Mouse (Mus musculus) limb, embryonic 11.5 days (tissue): ENCODE results near the gene Spata5. TPM values are rescaled to one million over a fixed set of nuclear protein-coding genes. Genes with fewer than 3 reads are reported as not detected.
"Not testable (repeated sequence)": the region's sequence is repeated elsewhere in the genome, so short reads cannot be mapped to it uniquely, and the experiment has no call there.

Source experiments
- ATAC-seq: fragments of 200-750 bp; cut with Nextera tagmentation; 2 replicates; pipeline ENCODE4 v1.8.0; 2017; ENCODE audit warnings: low read depth; ENCODE audit not compliant: insufficient number of reproducible peaks, low FRiP score, low TSS enrichment
- DNase-seq: peaks from one replicate; pipeline ENCODE4 v3.0.0-alpha.2; 2015; ENCODE audit warnings: low spot score
- H3K27ac ChIP-seq: fragments of 300-500 bp; sonication (generic); replicated peaks from 2 replicates; pipeline ENCODE4 v1.5.1; 2014; ENCODE audit warnings: low read depth, mild to moderate bottlenecking, low read length
- H3K27me3 ChIP-seq: fragments of 300-500 bp; sonication (generic); 2 replicates; pipeline ENCODE4 v1.6.1; 2014; ENCODE audit warnings: mild to moderate bottlenecking, low read length, mixed read lengths; ENCODE audit not compliant: control insufficient read depth, insufficient read depth
- H3K36me3 ChIP-seq: fragments of 300-500 bp; sonication (generic); 2 replicates; pipeline ENCODE4 v1.6.1; 2014; ENCODE audit warnings: mild to moderate bottlenecking, low read length, moderate library complexity, mixed read lengths; ENCODE audit not compliant: control insufficient read depth, insufficient read depth
- H3K4me1 ChIP-seq: fragments of 300-500 bp; sonication (generic); 2 replicates; pipeline ENCODE4 v1.6.1; 2014; ENCODE audit warnings: low read length, mixed read lengths; ENCODE audit not compliant: control insufficient read depth, insufficient read depth
- H3K4me2 ChIP-seq: fragments of 300-500 bp; sonication (generic); 2 replicates; pipeline ENCODE4 v1.6.1; 2014; ENCODE audit warnings: low read depth, mild to moderate bottlenecking, moderate library complexity; ENCODE audit not compliant: severe bottlenecking
- H3K4me3 ChIP-seq: fragments of 300-500 bp; sonication (generic); 2 replicates; pipeline ENCODE4 v1.5.1; 2014; ENCODE audit warnings: low read depth, low read length
- H3K9ac ChIP-seq: fragments of 300-500 bp; sonication (generic); 2 replicates; pipeline ENCODE4 v1.6.1; 2014; ENCODE audit warnings: mild to moderate bottlenecking, low read length
- H3K9me3 ChIP-seq: fragments of 300-500 bp; sonication (generic); 2 replicates; pipeline ENCODE4 v1.6.1; 2016; ENCODE audit warnings: low read length; ENCODE audit not compliant: control insufficient read depth
- WGBS: fragments of 180-500 bp; shearing (Covaris S2); extraction: QIAGEN DNeasy Blood & Tissue Kit; methylation state at CpG from one replicate; pipeline ENCODE4 v1.1.7; 2014; 5-methylcytosine and 5-hydroxymethylcytosine counted together
- polyA plus RNA-seq: library from polyadenylated mRNA; unstranded; fragments of >200 nt; fragmentation: Nextera tagmentation; extraction: Ambion mirVana; gene quantifications from 2 replicates; pipeline ENCODE4 v1.2.1, GENCODE M21; 2014

Gene Spata5
- polyA plus RNA-seq, 1 experiment from 2014 or later: 51.4 TPM

- not testable (repeated sequence) for H3K27ac ChIP-seq, DNase-seq, H3K36me3 ChIP-seq, H3K27me3 ChIP-seq, H3K4me2 ChIP-seq, H3K9ac ChIP-seq, H3K4me3 ChIP-seq, H3K4me1 ChIP-seq, H3K9me3 ChIP-seq, ATAC-seq
- WGBS: 93% methylated on average over 14 of the region's 14 CpGs
Observed at GRCm38 (mm10) chr3:37599641-37600040, 179.9 kb downstream of the Spata5 start.

DNA sequence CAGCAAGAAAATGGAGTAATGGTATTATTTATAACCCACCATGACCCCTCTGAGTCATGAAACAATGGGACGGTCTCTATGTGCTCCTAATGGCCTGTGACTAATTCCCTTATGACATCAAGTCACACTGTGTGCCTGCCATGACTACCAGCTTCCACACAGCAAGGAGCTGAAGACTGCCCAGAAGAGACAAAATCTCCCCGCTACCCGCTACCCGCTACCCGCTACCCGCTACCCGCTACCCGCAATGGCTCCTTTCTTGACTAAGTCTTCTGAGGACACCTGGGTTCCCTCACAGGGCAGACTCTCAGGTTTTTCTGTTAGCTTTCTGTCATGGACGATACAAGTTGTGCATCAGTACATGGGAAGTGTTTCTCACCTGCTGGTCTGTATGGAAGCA lies 182.7 kb downstream of the Spata5 start:
- H3K27me3 ChIP-seq: no peaks in the 10 kb centered on the region
- no peak overlapping the region for H3K9ac ChIP-seq
- DNase-seq: no peak
- whole genome bisulfite sequencing: 96% methylated on average over 9 of the region's 9 CpGs
- H3K4me1 ChIP-seq: no peaks in the 10 kb centered on the region
- H3K4me2 ChIP-seq: no peak overlapping the region
- no peak overlapping the region for H3K27ac ChIP-seq
- ATAC-seq: no peak
- H3K4me3 ChIP-seq: no peak overlapping the region
- H3K9me3 ChIP-seq: no peaks in the 10 kb centered on the region
- no peaks in the 10 kb centered on the region for H3K36me3 ChIP-seq

GRCm38 (mm10) chr3:37602890-37603289 lies 183.2 kb downstream of the Spata5 start:
- no peak overlapping the region for H3K9ac ChIP-seq
- no peaks in the 10 kb centered on the region for H3K4me1 ChIP-seq
- no peaks in the 10 kb centered on the region for H3K36me3 ChIP-seq
- H3K27ac ChIP-seq: no peak overlapping the region
- no peak for ATAC-seq
- H3K4me2 ChIP-seq: no peak overlapping the region
- H3K4me3 ChIP-seq: no peak overlapping the region
- no peaks in the 10 kb centered on the region for H3K9me3 ChIP-seq
- 83% methylated on average over 7 of the region's 7 CpGs for WGBS
- no peak for DNase-seq
- no peaks in the 10 kb centered on the region for H3K27me3 ChIP-seq

DNA sequence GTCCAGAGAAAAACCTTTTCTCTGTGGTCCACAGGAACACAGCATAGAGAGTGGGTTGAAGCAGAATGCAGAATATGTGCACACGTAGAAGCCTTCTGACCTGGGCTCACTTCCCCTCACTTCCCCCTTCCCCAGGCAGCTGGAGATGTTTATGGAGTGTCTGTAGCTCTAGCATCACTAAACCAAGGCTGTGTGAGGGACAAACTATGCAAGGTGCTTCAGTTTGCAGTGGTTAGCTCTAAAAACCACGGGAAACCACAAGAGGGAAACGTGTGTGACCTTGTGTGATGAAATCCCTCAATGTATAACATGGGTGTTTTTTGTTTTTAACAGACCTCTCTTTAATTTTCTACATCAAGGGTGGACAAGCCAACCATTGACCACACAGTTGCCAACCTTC lies 183.8 kb downstream of the Spata5 start:
- no peaks in the 10 kb centered on the region for H3K9me3 ChIP-seq

DNA sequence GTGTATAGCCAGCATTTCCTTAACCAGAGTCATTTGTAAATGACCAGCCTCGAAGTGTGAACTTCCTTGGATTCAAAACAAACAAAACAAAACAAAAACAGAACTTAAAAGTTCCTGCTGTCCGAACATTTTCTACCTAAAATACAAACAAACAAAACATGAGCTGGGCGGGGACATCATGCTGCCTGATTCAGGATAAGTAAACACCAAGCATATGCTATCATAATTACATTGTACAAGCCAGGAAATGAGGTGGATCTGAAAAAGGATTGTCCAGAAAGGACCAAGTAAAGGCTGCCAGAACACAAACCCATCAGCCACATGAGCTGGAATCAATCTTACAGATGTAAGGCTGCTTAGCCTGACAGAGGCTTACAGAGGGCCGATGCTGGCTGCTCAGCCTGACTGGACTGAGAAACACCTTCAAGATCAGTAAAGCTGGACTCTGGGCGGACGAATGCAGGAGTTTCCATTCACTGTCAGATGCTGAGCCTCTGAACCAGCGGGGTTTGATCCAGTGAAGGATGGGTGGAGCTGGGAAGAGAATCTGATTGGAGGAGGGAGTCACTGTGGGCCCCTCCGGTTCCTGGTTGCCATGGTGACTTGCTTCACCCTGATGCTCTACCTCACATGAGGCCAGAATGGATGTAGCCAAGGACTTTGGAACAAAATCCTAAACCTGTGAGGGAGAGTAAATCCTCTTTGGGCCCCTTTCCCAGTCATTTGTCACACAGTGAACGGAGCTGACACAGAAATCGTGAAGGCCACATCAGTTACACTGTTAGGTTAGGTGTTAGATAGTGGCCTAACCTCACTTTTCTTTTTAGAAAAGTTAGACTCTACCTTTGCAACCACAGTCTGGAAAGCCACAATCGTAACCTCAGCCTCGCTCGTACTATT lies 185.5 kb downstream of the Spata5 start:
- no peaks in the 10 kb centered on the region for H3K36me3 ChIP-seq
- no peak overlapping the region for H3K27ac ChIP-seq
- H3K9me3 ChIP-seq: no peaks in the 10 kb centered on the region
- no peaks in the 10 kb centered on the region for H3K27me3 ChIP-seq
- 71% methylated on average over 13 of the region's 13 CpGs for WGBS
- ATAC-seq: no peak
- H3K4me3 ChIP-seq: no peak overlapping the region
- no peaks in the 10 kb centered on the region for H3K4me1 ChIP-seq
- DNase-seq: no peak
- H3K4me2 ChIP-seq: no peak overlapping the region
- no peak overlapping the region for H3K9ac ChIP-seq

More for the DNA sequence above, 183.8 kb downstream of the Spata5 start:
- Histone ChIP-seq H3K27me3 (no peaks in the 10 kb centered on the region), H3K4me2 (no peak overlapping the region), H3K9ac (no peak overlapping the region), H3K27ac (no peak overlapping the region), H3K36me3 (no peaks in the 10 kb centered on the region), H3K4me1 (no peaks in the 10 kb centered on the region), H3K4me3 (no peak overlapping the region)
- DNase-seq (no peak), ATAC-seq (no peak)
- 77% methylated on average over 3 of the region's 3 CpGs for WGBS

- H3K9ac ChIP-seq: no peak overlapping the region
- H3K4me1 ChIP-seq: no peaks in the 10 kb centered on the region
- 89% methylated on average over 10 of the region's 10 CpGs for WGBS
- no peak for ATAC-seq
- H3K4me2 ChIP-seq: no peak overlapping the region
- no peak overlapping the region for H3K27ac ChIP-seq
- no peak for DNase-seq
- H3K9me3 ChIP-seq: no peaks in the 10 kb centered on the region
- no peaks in the 10 kb centered on the region for H3K36me3 ChIP-seq
- no peaks in the 10 kb centered on the region for H3K27me3 ChIP-seq
- no peak overlapping the region for H3K4me3 ChIP-seq
Observed at GRCm38 (mm10) chr3:37605876-37606238, 186.2 kb downstream of the Spata5 start.

DNA sequence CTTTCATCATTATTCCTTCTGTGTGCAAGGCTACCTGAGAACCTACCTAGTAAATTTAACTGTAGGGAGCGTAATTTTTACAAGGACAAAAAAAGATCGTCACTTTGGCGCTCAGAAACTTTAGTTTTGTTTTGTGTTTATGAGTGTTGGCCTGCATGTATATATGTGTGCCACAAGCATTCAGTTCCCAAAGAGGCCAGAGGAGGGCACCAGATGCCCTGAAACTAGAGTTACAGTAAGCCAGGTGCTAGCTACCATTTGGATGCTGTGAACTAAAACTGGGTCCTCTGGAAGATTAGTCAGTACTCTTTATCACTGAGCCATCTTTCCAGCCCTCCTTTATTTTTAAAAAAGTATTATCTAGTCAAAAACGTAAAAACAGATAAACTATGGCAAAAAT lies 189.2 kb downstream of the Spata5 start:
- Histone ChIP-seq H3K27me3 (no peaks in the 10 kb centered on the region), H3K9me3 (no peaks in the 10 kb centered on the region), H3K36me3 (no peaks in the 10 kb centered on the region), H3K27ac (no peak overlapping the region), H3K4me1 (no peaks in the 10 kb centered on the region), H3K9ac (no peak overlapping the region), H3K4me2 (no peak overlapping the region), H3K4me3 (no peak overlapping the region)
- WGBS: 89% methylated on average over 4 of the region's 4 CpGs
- ATAC-seq: no peak
- no peak for DNase-seq

DNA sequence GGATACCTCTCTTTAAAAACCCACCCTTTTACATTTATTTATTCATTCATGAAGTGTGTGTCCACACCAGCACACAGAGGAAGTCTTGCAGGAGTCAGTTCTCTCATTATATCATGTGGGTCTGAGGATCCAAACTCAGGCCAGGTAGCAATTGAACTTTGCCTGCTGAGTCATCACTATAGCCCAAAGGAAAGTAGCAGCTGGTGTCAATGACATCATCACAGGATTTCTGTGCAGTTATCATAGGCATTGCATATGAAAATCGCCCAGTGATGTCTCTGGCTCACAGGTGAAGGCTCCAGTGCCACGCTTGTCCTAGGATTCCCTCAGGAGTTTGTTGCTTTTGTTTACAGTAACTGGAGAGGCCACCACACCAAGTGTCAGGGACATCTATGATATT lies 191.0 kb downstream of the Spata5 start:
- Histone ChIP-seq H3K27ac (no peak overlapping the region), H3K9me3 (no peaks in the 10 kb centered on the region), H3K27me3 (no peaks in the 10 kb centered on the region), H3K36me3 (no peaks in the 10 kb centered on the region), H3K4me3 (no peak overlapping the region), H3K9ac (no peak overlapping the region), H3K4me2 (no peak overlapping the region), H3K4me1 (no peaks in the 10 kb centered on the region)
- DNase-seq (no peak), ATAC-seq (no peak)
- 93% methylated on average over 2 of the region's 2 CpGs for WGBS

- Histone ChIP-seq H3K9me3 (no peaks in the 10 kb centered on the region), H3K36me3 (no peaks in the 10 kb centered on the region), H3K27me3 (no peaks in the 10 kb centered on the region), H3K4me3 (no peak overlapping the region), H3K4me1 (peaks cover 6% of the 10 kb centered on the region; the same call in 1 of the 2 replicates), H3K9ac (no peak overlapping the region), H3K27ac (no peak overlapping the region), H3K4me2 (no peak overlapping the region)
- DNase-seq (no peak), ATAC-seq (no peak)
- 81% methylated on average over 10 of the region's 10 CpGs for WGBS
Observed at GRCm38 (mm10) chr3:37613722-37614121, 194.0 kb downstream of the Spata5 start.
